Mouse (Mus musculus) lung, embryonic 14.5 days (tissue): ENCODE results near the gene Zbtb39. TPM values are rescaled to one million over a fixed set of nuclear protein-coding genes. Genes with fewer than 3 reads are reported as not detected.
A peak's percentile ranks its signal among the peaks of the same experiment; 100 is the strongest.

Source experiments
- ATAC-seq: fragments of 200-750 bp; cut with Nextera tagmentation; 2 replicates; pipeline ENCODE4 v1.8.0; 2017; ENCODE audit warnings: mild to moderate bottlenecking, moderate TSS enrichment, moderate library complexity; ENCODE audit not compliant: insufficient read depth
- DNase-seq: peaks from one replicate; pipeline ENCODE4 v3.0.0-alpha.2; 2015
- H3K27ac ChIP-seq: fragments of 300-500 bp; sonication (generic); 2 replicates; pipeline ENCODE4 v1.5.1; 2014; ENCODE audit warnings: low read depth, mild to moderate bottlenecking, moderate library complexity
- H3K27me3 ChIP-seq: fragments of 300-500 bp; sonication (generic); 2 replicates; pipeline ENCODE4 v1.6.1; 2014; ENCODE audit warnings: low read length, control low read depth; ENCODE audit not compliant: insufficient read depth
- H3K36me3 ChIP-seq: fragments of 300-500 bp; sonication (generic); 2 replicates; pipeline ENCODE4 v1.6.1; 2014; ENCODE audit warnings: control low read depth; ENCODE audit not compliant: insufficient read depth
- H3K4me1 ChIP-seq: fragments of 300-500 bp; sonication (generic); 2 replicates; pipeline ENCODE4 v1.6.1; 2014; ENCODE audit warnings: antibody characterized with exemption, control low read depth; ENCODE audit not compliant: insufficient read depth
- H3K4me2 ChIP-seq: fragments of 300-500 bp; sonication (generic); 2 replicates; pipeline ENCODE4 v1.6.1; 2014; ENCODE audit warnings: mild to moderate bottlenecking
- H3K4me3 ChIP-seq: fragments of 300-500 bp; sonication (generic); 2 replicates; pipeline ENCODE4 v1.5.1; 2014; ENCODE audit warnings: low read depth, low read length
- H3K9ac ChIP-seq: fragments of 300-500 bp; sonication (generic); 2 replicates; pipeline ENCODE4 v1.6.1; 2014
- H3K9me3 ChIP-seq: fragments of 300-500 bp; sonication (generic); 2 replicates; pipeline ENCODE4 v1.6.1; 2016; ENCODE audit warnings: low read depth, low read length, control low read depth
- CTCF ChIP-seq: IDR thresholded peaks from 2 replicates; pipeline ENCODE4 v1.5.1; 2016; ENCODE audit warnings: antibody characterized with exemption, low read depth
- WGBS: fragments of 180-500 bp; shearing (Covaris S2); extraction: QIAGEN DNeasy Blood & Tissue Kit; methylation state at CpG from one replicate; pipeline ENCODE4 v1.1.7; 2014; 5-methylcytosine and 5-hydroxymethylcytosine counted together
- polyA plus RNA-seq: library from polyadenylated mRNA; unstranded; fragments of >200 nt; fragmentation: Nextera tagmentation; extraction: Ambion mirVana; gene quantifications from 2 replicates; pipeline ENCODE4 v1.2.1, GENCODE M21; 2014

The Zbtb39 gene
- polyA plus RNA-seq: 4.2 and 4.4 TPM in 2 replicates

- peak; percentile 34 for TF ChIP-seq CTCF
- Histone ChIP-seq H3K4me2 (peak within 1 kb of the TSS; percentile 88), H3K27ac (peak within 1 kb of the TSS; percentile 83), H3K4me1 (peaks cover 7% of the 10 kb centered on the region; the same call in 1 of the 2 replicates), H3K36me3 (peaks cover 30% of the 10 kb centered on the region), H3K9ac (peak within 1 kb of the TSS; percentile 96), H3K4me3 (peak within 1 kb of the TSS; percentile 97), H3K27me3 (no peaks in the 10 kb centered on the region), H3K9me3 (no peaks in the 10 kb centered on the region)
- under 1% methylated on average over 41 of the region's 61 CpGs for WGBS
- DNase-seq: peak; percentile 85
- ATAC-seq: peak; percentile 84
Observed at GRCm38 (mm10) chr10:127739083-127739660, at the start of gene Zbtb39. Gene Zbtb39 (plus strand): TSS chr10:127739538.

GRCm38 (mm10) chr10:127691053-127691452 is 48.3 kb upstream of the Zbtb39 start:
- Histone ChIP-seq H3K4me2 (no peak overlapping the region), H3K27ac (no peak overlapping the region), H3K27me3 (no peaks in the 10 kb centered on the region), H3K9me3 (no peaks in the 10 kb centered on the region), H3K4me1 (no peaks in the 10 kb centered on the region), H3K9ac (no peak overlapping the region), H3K36me3 (peaks cover 53% of the 10 kb centered on the region), H3K4me3 (no peak overlapping the region)
- DNase-seq (no peak), ATAC-seq (no peak)
- TF ChIP-seq CTCF: peak; percentile 39
- WGBS: 15% methylated on average over 1 of the region's 1 CpGs

GRCm38 (mm10) chr10:127694636-127695035 is 44.7 kb upstream of the Zbtb39 start:
- peak; percentile 80 for TF ChIP-seq CTCF
- Histone ChIP-seq H3K4me3 (no peak overlapping the region), H3K4me2 (no peak overlapping the region), H3K4me1 (no peaks in the 10 kb centered on the region), H3K36me3 (peaks cover 76% of the 10 kb centered on the region), H3K9me3 (no peaks in the 10 kb centered on the region), H3K27ac (no peak overlapping the region), H3K27me3 (no peaks in the 10 kb centered on the region), H3K9ac (no peak overlapping the region)
- DNase-seq (peak; percentile 76), ATAC-seq (peak; percentile 41; the same call in 1 of the 2 replicates)
- WGBS: 43% methylated on average over 2 of the region's 2 CpGs

GRCm38 (mm10) chr10:127695775-127696174 is 43.6 kb upstream of the Zbtb39 start:
- ATAC-seq (no peak), DNase-seq (no peak)
- Histone ChIP-seq H3K9ac (no peak overlapping the region), H3K4me1 (no peaks in the 10 kb centered on the region), H3K36me3 (peaks cover 70% of the 10 kb centered on the region), H3K27ac (no peak overlapping the region), H3K4me2 (no peak overlapping the region), H3K27me3 (no peaks in the 10 kb centered on the region), H3K4me3 (no peak overlapping the region), H3K9me3 (no peaks in the 10 kb centered on the region)
- no peak for TF ChIP-seq CTCF
- 88% methylated on average over 7 of the region's 7 CpGs for WGBS

GRCm38 (mm10) chr10:127698966-127699365 is 40.4 kb upstream of the Zbtb39 start:
- DNase-seq: no peak
- 92% methylated on average over 7 of the region's 7 CpGs for WGBS
- Histone ChIP-seq H3K4me3 (no peak overlapping the region), H3K27me3 (no peaks in the 10 kb centered on the region), H3K9ac (no peak overlapping the region), H3K4me2 (no peak overlapping the region), H3K9me3 (no peaks in the 10 kb centered on the region), H3K36me3 (peaks cover 45% of the 10 kb centered on the region), H3K4me1 (no peaks in the 10 kb centered on the region), H3K27ac (no peak overlapping the region)
- no peak for TF ChIP-seq CTCF
- no peak for ATAC-seq

- Histone ChIP-seq H3K36me3 (peaks cover 9% of the 10 kb centered on the region), H3K9me3 (no peaks in the 10 kb centered on the region), H3K27me3 (no peaks in the 10 kb centered on the region), H3K4me3 (no peak overlapping the region), H3K4me2 (no peak overlapping the region), H3K4me1 (no peaks in the 10 kb centered on the region), H3K9ac (no peak overlapping the region), H3K27ac (no peak overlapping the region)
- TF ChIP-seq CTCF: no peak
- WGBS: 40% methylated on average over 4 of the region's 4 CpGs
- peak; percentile 67 for DNase-seq
- ATAC-seq: no peak
Observed at GRCm38 (mm10) chr10:127703299-127703698, 36.0 kb upstream of the Zbtb39 start.

GRCm38 (mm10) chr10:127704293-127704692 is 35.0 kb upstream of the Zbtb39 start:
- H3K9ac ChIP-seq: no peak overlapping the region
- ATAC-seq: no peak
- H3K9me3 ChIP-seq: no peaks in the 10 kb centered on the region
- 45% methylated on average over 2 of the region's 2 CpGs for WGBS
- H3K4me2 ChIP-seq: no peak overlapping the region
- DNase-seq: no peak
- H3K36me3 ChIP-seq: no peaks in the 10 kb centered on the region; the same call in 1 of the 2 replicates
- TF ChIP-seq CTCF: no peak
- H3K4me3 ChIP-seq: no peak overlapping the region
- H3K27me3 ChIP-seq: no peaks in the 10 kb centered on the region
- no peaks in the 10 kb centered on the region for H3K4me1 ChIP-seq
- no peak overlapping the region for H3K27ac ChIP-seq
